Mouse (Mus musculus): ENCODE results near the gene Specc1. TPM values are rescaled to one million over a fixed set of nuclear protein-coding genes. Genes with fewer than 3 reads are reported as not detected.
A peak's percentile ranks its signal among the peaks of the same experiment; 100 is the strongest.

Gene Specc1
- total RNA-seq, 2 experiments from 2014 or later = 10.5 to 15.9 TPM

DNA sequence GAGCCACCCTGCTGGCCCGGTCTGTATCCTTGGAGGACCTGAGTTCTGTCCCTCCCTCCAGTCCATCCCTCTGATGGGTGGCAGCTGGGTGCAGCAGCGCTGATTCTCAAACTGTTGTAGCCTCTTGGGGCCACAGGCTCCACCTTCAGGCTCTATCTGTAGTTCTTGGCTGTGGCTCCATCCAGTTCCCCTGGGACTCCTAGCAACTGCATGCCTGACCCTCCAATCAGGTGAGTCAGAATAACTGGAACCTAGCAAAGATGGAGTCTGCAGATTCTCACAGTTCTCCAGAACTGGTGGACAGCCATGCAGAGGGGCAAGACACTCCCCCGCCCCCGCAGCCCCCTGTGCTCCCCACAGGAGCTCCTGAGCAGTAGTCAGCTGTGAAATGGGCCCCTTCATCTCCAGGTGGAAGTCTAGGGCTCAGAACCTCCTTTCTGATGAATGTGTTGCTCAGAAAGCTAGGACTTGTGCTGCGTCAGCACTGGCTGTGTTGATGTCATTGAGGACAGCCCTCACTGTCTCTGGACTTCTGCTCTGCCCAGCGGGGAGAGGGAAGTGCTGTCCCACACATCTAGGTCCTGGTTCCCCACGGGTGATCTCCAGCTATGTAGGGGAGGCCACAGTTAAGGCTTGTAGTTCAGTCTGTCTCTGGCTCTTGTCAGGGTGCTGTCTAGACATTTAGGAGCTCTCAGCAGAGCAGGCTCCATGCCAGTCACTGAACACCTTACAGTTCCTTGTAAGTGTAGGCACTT is 264.4 kb downstream of the Specc1 start:
- intact Hi-C loops (cut with DNase I) = no loop called here
- DNase-seq = peak; percentile 37 to 50

DNA sequence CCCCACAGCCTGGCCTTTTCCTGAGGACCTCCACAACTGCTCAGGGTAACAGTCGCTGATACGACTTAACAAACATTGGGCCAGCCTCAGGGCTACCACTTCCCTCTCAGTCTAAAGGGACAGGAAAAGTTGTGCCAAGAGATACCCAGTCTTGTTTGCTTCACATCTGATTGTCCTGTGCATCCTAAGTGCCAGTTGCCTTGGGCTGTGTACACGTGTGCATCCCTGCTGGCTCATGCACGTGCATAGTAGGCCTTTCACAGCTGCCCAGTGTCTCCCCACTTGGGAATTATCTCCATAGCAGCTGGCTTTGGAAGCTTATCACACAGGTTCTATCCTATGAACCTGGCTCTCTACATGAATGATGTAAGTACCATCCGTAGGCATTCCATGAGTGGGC is 266.9 kb downstream of the Specc1 start:
- intact Hi-C loops (cut with DNase I) = no loop called here
- no peak for DNase-seq

DNA sequence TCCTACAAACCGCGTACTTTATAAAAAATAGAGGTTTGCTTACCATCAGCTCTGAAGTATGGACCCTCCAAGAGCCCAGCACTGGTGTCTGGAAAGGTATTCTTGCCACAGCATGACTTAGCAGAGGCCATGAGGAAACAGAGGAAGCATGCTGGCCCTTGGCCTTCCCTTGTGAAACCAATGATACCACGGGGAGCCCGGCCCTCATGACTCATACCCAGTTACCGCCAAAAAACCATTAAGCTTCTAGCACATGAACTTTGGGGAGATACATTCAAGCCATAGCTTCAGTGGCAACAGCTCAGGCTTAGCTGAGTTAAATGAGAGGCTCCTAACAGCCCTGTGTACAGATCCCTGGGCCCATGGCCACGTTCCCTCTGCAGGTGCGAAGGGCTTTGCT is 267.4 kb downstream of the Specc1 start:
- DNase-seq = peak; percentile 27 to 37
- intact Hi-C loops (cut with DNase I) = no loop called here

DNA sequence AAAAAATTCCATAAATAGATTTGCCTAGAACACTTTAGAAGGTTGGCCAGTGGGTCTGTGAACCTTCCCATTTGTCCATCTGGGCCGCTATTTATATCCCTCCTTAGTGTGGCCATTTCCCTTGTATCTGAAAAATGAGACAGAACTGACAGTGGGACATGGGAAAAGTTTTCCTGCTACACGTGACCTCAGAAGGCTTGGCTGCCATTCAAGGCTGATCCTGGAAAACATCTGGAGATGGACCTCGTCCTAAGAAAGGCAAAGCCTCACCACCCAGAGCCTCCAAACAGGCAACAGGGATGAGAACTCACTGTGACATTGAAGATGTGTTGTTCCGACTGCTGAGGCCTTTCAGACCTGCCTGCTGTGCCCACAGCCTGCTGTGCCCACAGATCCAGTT is 268.2 kb downstream of the Specc1 start:
- intact Hi-C loops (cut with DNase I) = no loop called here
- DNase-seq = peak; percentile 52 to 62

DNA sequence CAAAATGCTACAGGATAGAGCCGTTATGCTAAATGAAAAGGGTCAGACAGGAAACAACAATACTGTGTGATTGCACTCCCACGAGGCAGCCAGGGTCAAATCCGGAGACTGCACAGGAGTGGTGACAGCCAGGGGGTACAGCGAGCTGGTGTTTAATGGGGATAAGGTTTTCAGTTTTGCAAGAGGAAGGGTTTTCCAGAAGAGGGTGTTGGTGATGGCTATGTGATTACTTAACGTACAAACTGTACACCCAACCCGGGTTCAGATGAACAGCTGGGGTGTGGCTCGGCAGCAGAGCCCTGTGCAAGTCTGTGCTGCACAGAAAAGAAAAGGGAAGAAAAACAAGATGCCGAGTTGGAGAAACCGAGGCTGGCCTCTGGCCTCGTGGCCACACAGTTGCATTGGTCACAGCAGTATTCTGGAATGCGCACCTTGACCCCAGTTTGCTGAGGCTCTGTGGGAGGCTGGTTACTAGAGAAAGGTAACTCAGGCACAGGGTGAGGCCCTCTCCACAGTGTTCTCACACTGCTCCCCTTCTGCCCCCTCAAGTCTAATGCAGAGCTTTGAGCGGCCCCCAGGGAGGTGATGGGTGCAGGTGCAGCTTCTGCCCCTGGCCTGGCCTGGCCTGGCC is 284.2 kb downstream of the Specc1 start:
- DNase-seq = no peak
- intact Hi-C loops (cut with DNase I) = no loop called here

DNA sequence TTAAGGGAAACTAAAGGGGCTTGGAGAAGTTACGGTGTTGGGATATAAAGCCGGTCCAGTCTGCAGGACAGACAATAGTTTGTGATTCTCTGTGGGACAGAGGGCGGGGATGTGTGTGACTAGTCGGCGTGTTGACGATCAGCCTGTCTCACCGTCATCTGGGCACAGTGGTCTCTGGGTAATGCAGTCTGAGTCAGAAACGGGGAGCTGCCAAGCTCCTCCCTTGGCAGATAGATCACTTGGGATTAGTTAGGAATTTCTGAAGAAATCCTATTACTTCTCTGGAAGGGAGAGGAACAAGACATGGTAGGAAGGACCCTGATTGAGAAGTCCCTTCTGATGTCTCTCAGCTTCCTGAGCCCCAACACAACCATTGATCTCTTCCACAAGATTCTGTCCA is 287.3 kb downstream of the Specc1 start:
- no peak for DNase-seq
- intact Hi-C loops (cut with DNase I) = no loop called here

DNA sequence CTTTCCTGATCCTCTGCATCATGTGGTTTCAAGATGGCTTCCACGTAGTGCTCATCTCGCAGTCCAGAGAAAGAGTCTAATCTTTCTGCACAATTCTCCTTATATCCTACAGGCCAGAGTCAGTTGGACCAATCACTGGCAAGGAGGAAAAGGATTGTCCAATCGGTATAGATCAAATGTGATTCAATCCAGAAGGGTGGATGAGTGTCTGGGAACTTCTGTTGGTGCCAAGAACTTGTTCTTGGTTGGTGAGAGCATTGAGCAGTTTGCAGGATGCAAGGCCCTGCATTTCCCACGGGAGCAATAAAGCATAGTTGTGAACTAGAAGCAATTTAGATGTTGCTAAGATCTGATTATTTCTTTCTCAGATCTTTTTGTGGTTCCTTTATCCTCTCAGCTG is 287.9 kb downstream of the Specc1 start:
- intact Hi-C loops (cut with DNase I) = no loop called here
- no peak for DNase-seq

DNA sequence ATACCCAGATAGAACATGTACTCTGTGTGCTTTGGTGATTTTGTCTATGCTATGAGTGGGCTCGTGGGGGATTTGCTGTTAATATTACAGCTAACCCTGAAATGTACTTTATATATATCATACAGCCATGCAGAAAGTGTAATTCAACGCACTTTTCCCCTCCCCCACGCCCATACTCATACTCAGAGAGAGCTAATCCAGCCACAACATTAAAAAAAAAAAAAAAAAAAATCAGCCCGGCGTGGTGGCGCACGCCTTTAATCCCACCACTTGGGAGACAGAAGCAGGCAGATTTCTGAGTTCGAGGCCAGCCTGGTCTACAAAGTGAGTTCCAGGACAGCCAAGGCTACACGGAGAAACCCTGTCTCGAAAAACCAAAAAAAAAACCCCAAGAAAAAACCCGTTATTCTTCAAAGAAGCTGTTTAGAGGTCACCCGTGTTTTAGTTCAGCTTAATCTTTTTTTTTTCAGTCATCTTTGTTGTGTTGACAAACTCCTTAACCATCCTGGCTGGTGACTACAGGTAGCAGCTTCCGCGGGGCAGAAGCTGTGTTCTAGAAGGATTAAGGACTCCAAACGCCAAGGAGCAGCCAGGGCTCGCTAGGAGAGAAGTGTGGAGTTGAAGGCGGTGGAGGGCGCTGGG is 291.3 kb downstream of the Specc1 start:
- intact Hi-C loops (cut with DNase I) = no loop called here
- no peak for DNase-seq

DNA sequence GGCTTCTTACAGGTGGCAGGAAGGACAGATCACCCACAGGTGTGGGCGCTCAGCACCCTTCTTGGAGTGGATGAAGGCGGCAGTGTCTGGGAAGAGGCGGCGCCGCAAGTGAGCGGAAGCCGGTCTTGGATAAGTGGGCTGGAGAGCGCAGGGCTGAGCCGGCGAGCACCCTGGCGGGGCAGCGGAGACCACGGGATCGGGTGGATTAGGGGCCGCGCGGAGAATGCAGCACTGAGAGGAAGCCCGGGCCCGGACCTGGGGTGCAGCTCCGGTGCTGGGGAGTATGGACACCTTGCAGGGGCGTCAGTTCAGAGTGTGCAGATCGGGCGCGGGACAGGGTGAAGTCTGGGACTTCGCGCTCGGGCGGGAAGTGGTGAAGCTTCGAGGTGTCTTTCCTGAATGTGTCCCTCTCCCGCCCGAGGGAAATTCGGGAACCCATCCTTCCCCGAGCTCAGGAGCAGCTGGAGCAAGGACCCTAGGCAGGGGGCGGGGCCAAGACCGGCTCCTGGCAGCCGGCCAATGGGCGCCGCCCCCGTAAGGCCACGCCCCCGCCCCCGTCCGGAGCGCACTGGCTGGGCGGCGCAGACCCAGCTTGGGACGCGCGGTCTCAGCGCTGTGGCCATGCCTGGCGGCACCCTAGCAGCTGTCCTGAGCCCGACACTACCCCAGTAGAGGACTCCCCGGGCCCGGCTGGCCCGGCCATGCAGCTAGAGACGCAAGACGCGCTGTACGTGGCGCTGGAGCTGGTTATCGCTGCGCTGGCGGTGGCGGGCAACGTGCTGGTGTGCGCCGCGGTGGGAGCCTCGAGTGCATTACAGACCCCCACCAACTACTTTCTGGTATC is 292.1 kb downstream of the Specc1 start, which contains the start of gene Adora2b:
Gene Adora2b, plus strand, starts transcription at position 584 of the 844 bp plus-strand sequence.
- intact Hi-C loops (cut with DNase I) = no loop called here
- DNase-seq = peak; percentile 70 to 76

DNA sequence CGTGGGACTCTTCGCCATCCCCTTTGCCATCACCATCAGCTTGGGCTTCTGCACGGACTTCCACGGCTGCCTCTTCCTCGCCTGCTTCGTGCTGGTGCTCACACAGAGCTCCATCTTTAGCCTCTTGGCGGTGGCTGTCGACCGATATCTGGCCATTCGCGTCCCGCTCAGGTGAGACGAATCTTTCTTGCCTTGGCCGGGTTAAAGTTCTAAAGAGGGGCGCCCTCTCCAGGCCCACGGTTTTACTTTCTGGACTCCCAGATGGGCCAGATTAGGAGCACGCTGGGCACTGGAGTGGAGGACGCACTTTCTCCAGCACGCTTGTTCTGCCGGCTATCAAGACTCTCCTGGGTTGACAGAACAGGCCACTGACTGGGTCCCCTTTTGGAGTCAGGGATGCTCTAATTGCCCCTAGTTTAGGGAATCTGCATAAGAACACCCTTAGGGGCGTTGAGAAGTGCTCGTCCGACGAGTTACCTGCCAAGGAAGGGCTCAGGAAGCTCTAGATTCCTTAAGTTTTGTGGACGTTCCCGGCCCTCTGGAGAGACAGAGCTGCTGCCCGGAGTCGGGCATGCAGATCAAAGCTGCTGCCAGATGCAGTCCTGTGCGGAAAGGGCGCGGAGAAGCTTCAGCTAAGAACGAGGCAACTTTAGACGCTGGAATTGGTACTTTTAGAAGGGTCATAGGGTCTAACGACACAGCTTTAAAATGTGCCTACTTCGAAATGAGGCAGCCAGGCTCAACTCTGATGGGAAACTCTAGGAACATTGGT is 292.9 kb downstream of the Specc1 start:
- intact Hi-C loops (cut with DNase I) = no loop called here

DNA sequence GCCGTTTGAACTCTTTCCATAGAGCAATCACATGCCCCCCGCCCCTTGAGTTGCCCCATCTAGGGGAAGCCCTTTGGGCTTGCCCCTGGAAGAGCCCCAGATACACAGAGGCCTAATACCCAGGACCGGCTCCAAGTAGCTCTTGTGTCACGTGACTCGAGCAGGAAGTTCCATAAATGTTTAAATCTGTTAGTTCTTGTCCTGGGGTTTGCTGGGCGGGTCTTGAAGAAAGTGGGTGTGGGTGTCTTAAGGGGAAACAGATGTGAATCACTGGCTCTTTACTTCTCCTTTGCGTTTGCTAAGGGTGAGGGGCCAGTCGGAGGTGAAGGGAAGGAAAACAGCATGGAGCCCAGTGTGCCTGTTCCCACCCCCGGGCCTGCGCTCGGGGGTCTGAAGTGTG is 294.5 kb downstream of the Specc1 start:
- DNase-seq = peak; percentile 22 to 43
- intact Hi-C loops (cut with DNase I) = no loop called here

More for the DNA sequence above, 292.9 kb downstream of the Specc1 start:
- DNase-seq = peak; percentile 35 to 38

DNA sequence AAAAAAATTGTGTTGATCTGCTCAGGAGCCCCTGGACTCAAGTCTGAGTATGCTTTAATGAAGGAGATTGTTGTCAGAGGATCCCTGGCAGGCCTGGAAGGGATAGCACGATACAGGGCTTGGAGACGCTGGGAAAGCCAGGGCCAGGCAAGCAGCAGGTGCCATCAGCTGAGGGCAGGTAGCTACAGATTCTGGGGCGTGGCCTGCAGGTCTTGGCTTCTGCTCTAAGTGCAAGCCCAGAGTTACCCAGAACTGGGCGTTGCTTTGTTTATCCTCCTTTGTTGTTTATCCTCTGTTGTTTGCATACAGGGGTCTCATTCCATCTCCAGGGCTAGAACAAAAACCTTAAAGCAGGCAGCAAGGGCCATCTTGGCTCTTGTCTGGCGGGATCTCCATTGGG is 296.8 kb downstream of the Specc1 start:
- DNase-seq = no peak
- intact Hi-C loops (cut with DNase I) = no loop called here

DNA sequence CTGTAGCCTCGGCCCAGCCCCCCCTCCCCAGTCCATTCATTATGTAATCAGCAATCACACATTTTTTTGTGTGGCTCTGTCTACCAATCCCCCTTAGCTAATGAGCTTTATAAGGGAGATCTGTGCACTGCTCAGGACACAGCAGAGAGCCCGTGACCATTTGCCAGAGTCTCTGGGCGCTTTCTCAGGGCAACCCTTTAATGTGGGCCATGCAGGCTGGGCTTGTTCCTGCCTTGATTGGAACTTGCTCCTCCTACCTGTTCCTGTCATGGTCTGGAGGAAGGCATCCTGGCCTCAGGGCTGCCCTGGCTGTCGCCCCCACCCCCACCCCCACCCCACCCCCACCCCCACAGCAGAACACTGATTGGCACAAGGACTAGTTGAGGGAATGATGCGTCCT is 302.7 kb downstream of the Specc1 start:
- no peak for DNase-seq
- intact Hi-C loops (cut with DNase I) = no loop called here

DNA sequence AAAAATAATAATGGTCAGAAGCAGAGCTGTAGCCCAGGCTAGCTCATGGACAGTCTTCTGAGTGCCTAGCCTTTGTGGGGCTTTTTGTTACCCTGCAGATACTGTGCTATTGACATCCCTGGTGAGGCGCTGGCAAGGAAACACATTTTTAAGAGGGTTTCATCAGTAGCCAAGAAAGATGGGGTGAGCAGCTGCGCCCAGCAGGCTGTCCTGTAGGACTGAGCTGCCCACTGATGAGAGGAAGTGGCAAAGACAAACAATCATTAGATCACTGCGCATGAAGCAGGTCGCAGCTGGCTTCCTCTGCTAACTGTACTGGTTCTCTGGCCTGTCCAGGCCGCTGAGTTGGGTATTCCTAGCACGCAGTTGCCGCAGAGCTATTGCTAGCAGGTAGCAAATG is 307.0 kb downstream of the Specc1 start:
- intact Hi-C loops (cut with DNase I) = no loop called here
- DNase-seq = no peak

DNA sequence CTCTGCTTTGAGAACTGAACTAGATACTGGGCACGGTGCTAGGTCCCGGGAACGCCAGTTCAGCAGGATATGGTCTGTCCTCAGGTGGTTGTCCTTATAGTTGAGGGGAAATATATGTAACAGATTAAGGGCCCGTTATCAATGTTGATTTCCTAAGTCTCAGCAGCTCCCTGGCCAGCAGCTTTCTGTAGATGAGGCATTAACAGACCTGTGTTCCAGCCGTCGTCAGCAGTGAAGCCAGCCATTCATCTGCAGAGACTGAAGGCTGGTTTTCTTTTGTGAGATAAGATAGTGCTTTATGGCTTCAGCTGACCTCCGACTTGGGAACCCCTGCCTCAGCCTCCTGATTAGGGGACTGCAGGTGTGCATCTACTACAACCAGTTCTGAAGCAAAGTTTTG is 307.5 kb downstream of the Specc1 start:
- intact Hi-C loops (cut with DNase I) = no loop called here
- no peak for DNase-seq

DNA sequence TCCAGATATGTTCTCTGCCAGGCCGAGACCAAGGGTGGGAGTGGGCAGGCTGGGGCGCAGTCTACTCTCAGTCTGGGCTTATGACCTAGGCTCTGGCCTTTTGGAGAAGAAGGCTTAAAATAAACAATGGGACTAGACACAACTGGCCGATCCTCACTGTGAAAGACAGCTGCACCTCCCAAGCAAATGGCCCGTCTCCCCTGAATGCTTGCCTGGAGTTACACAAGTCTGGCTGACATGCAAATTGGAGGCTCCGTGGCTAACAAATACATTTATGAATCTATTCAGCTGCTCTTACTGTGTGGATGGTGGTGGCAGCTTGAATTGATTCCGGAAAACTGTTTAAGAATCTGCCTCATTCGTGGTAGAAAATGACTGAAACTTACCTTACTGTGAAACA is 309.1 kb downstream of the Specc1 start:
- intact Hi-C loops (cut with DNase I) = no loop called here
- no peak for DNase-seq

DNA sequence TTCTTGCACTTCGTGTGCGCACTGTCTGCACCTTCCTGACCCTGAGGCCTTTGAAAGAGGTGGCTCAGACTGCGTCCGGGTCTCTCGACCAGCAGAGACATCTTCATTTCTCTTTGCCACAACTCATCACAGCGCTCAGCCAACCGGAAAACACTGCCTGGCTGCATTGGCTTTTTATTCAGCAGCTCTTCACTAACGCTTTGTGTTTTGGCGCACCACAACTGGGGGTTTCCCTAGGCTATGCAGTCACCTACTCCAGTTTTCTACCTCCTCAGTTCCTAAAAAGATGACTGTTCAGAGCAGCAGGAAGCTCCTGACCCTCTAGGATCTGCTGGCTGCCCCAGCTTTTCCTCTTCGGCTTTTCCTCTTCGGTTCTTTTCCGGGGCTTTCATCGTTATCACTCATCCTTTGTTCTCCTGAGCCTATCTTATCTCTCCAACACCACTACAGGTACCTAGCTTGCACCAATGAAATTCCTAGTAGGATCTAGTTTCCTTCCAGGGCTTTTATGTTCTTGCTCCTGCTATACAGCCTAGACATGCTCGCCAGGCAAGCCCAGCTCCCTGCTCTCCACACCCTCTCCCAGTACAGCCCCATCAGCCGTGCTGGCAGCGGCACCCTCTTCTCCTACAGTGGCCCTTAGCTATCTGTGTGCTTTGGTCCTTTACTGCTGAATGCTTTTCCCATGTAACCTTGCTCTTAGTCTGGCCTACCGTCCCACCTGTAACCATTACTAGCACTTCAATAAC is 310.1 kb downstream of the Specc1 start:
- intact Hi-C loops (cut with DNase I) = no loop called here
- no peak for DNase-seq

DNA sequence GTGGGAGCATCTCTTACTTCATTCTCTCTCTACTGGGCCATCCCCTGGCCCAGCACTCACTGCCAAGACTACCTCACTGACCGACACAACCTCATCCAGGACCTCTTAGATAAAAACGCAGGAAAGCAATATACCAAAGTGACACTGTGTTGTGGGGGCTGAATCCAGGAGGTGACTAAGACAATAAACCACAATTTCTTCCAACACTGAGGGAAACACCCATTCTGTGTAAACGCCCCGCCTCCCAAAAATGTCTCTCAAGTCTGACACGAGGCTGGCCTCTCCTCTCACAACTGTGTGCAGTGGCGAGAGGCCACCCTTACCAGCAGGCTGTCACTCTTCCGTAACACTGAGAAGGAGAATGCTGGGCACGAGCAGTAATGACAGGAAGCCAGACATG is 311.8 kb downstream of the Specc1 start:
- DNase-seq = no peak
- intact Hi-C loops (cut with DNase I) = no loop called here

DNA sequence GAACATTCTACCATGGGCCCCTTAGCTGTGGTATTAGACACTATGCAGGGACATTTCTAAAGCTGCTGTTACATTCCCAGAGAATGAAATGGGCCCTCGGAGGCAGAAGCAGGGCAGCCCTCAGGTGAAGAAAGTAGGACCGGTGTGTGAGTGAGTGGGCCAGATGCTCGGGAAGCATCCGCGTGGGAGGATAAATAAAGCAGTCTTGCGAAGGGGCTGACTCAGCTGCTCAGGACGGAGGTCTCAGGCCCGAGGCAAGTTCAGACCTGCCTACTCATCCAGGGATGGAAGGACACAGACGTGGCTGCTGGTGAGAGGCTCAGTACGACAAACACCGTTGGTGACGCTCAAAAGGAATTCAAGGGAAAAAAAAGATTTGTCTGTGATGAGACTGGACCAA is 312.5 kb downstream of the Specc1 start:
- intact Hi-C loops (cut with DNase I) = no loop called here
- no peak for DNase-seq

DNA sequence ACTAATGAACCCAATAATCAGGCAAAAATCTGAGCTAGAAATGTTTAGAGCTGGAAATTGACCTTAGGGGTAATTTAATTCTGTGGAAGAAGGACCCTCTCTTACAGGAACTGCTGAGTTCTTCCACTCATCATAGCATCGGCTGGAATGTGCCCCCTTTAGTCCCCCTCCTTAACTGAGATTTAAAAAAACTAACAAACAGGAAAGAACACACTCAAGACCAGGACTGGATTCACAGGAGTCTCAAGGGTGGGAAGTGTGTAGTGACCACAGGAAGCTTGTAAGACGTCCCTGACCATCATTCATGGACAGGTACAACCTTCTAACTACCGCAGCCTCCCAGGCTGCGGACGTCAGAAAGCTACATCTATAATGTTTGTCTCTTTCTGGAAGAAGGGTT is 314.3 kb downstream of the Specc1 start:
- DNase-seq = no peak
- intact Hi-C loops (cut with DNase I) = no loop called here
